Mouse (Mus musculus) ES-E14 (cell line): ENCODE data around the gene Apbb2. TPM values are rescaled to one million over a fixed set of nuclear protein-coding genes. Genes with fewer than 3 reads are reported as not detected.
A peak's percentile ranks its signal among the peaks of the same experiment; 100 is the strongest.

Experiments used
- DNase-seq: peaks from one replicate; pipeline ENCODE4 v3.0.0-alpha.2; 2013; ENCODE audit warnings: low read depth, low spot score
- H3K27ac ChIP-seq: 2 replicates; pipeline ENCODE4 v1.5.1; 2012; ENCODE audit warnings: low read depth, mild to moderate bottlenecking, low read length, moderate library complexity, mixed read lengths; ENCODE audit not compliant: poor library complexity, insufficient read depth, severe bottlenecking
- H3K36me3 ChIP-seq: 2 replicates; pipeline ENCODE4 v1.6.1; 2012; ENCODE audit warnings: mild to moderate bottlenecking, low read length, moderate library complexity, mixed read lengths; ENCODE audit not compliant: control insufficient read depth, poor library complexity, insufficient read depth, severe bottlenecking
- H3K4me1 ChIP-seq, 2 experiments: fragments of 150-350 bp in 1 of 2; sonication (generic) in 1 of 2; 2 replicates each; pipeline ENCODE4 v1.6.1; 2012; ENCODE audit warnings: low read length in 2 of 2, mild to moderate bottlenecking in 1 of 2, mixed read lengths in 1 of 2; ENCODE audit not compliant: control insufficient read depth in 2 of 2, insufficient read depth in 2 of 2, poor library complexity in 1 of 2
- H3K4me3 ChIP-seq, 2 experiments: fragments of 150-350 bp in 1 of 2; sonication (generic) in 1 of 2; 2 replicates each; pipeline ENCODE4 v1.5.1; 2012; ENCODE audit warnings: low read length in 2 of 2, low read depth in 1 of 2, mild to moderate bottlenecking in 1 of 2, mixed read lengths in 1 of 2; ENCODE audit not compliant: insufficient read depth in 1 of 2, poor library complexity in 1 of 2, severe bottlenecking in 1 of 2
- H3K9ac ChIP-seq: 2 replicates; pipeline ENCODE4 v1.6.1; 2012; ENCODE audit warnings: low read depth, mild to moderate bottlenecking, low read length, mixed read lengths; ENCODE audit not compliant: poor library complexity, insufficient read depth, severe bottlenecking
- H3K9me3 ChIP-seq: fragments of 150-350 bp; sonication (generic); 2 replicates; pipeline ENCODE4 v1.6.1; 2012; ENCODE audit warnings: low read depth, mild to moderate bottlenecking, low read length; ENCODE audit not compliant: control insufficient read depth, insufficient read depth
- CHD2 ChIP-seq: IDR thresholded peaks from 2 replicates; pipeline ENCODE4 v1.6.1; 2014; ENCODE audit warnings: mild to moderate bottlenecking, low read depth, low read length, inconsistent platforms
- HCFC1 ChIP-seq: IDR thresholded peaks from 2 replicates; pipeline ENCODE4 v1.6.1; 2012; ENCODE audit warnings: low read length, inconsistent platforms, borderline replicate concordance; ENCODE audit not compliant: insufficient read depth
- MAFK ChIP-seq: IDR thresholded peaks from 2 replicates; pipeline ENCODE4 v1.6.1; 2014; ENCODE audit warnings: mild to moderate bottlenecking, low read depth, low read length, inconsistent platforms; ENCODE audit not compliant: insufficient read depth
- ZC3H11A ChIP-seq: IDR thresholded peaks from 2 replicates; pipeline ENCODE4 v1.6.1; 2012; ENCODE audit warnings: low read depth, mild to moderate bottlenecking, inconsistent platforms, low read length, borderline replicate concordance
- ZNF384 ChIP-seq: IDR thresholded peaks from 2 replicates; pipeline ENCODE4 v1.6.1; 2012; ENCODE audit warnings: low read depth, low read length, inconsistent platforms
- in situ Hi-C, 2 experiments: fragments of 600-800 bp; cut with MboI; formaldehyde crosslinking; loops; one replicate each; pipeline ENCODE4 v1.15.1; 2025; ENCODE audit warnings: low sequenced_read_pairs in 2 of 2, inconsistent platforms in 1 of 2; ENCODE audit not compliant: unreplicated experiment in 2 of 2
- total RNA-seq: library from RNA; depleted of rRNA; stranded (reverse); fragments of 300-350 nt; gene quantifications from 2 replicates; pipeline ENCODE4 v1.2.3, GENCODE M21; 2012

Gene Apbb2
- total RNA-seq, 1 experiment, result 15.3 TPM

GRCm38 (mm10) chr5:66503557-66504433 lies 114.8 kb downstream of the Apbb2 start:
- peak; percentile 9 for DNase-seq
- in situ Hi-C loops, result no loop called here
- H3K4me3 ChIP-seq, result no peak overlapping the region
- H3K9me3 ChIP-seq, result no peaks in the 10 kb centered on the region
- no peaks in the 10 kb centered on the region for H3K36me3 ChIP-seq
- TF ChIP-seq HCFC1 (no peak), ZC3H11A (no peak), MAFK (no peak), ZNF384 (no peak), CHD2 (no peak)
- no peak overlapping the region for H3K9ac ChIP-seq
- no peaks in the 10 kb centered on the region for H3K4me1 ChIP-seq
- no peak overlapping the region for H3K27ac ChIP-seq

- no peaks in the 10 kb centered on the region for H3K4me1 ChIP-seq
- no peak overlapping the region for H3K27ac ChIP-seq
- in situ Hi-C loops, result no loop called here
- H3K4me3 ChIP-seq, result no peak overlapping the region
- H3K9ac ChIP-seq, result no peak overlapping the region
- TF ChIP-seq ZC3H11A, result no peak
- H3K9me3 ChIP-seq, result no peaks in the 10 kb centered on the region
- DNase-seq, result no peak
- H3K36me3 ChIP-seq, result no peaks in the 10 kb centered on the region
Observed at GRCm38 (mm10) chr5:66503033-66503432, 115.6 kb downstream of the Apbb2 start.

- H3K4me1 ChIP-seq, result peaks cover 4 to 8% of the 10 kb centered on the region in 2 experiments; a peak in 3 of 4 replicates
- H3K9ac ChIP-seq, result no peak overlapping the region
- in situ Hi-C loops, result no loop called here
- H3K4me3 ChIP-seq, result no peak overlapping the region
- H3K36me3 ChIP-seq, result no peaks in the 10 kb centered on the region
- H3K27ac ChIP-seq, result no peak overlapping the region
- no peak for DNase-seq
- H3K9me3 ChIP-seq, result no peaks in the 10 kb centered on the region
- TF ChIP-seq ZC3H11A (no peak), HCFC1 (no peak), MAFK (no peak), ZNF384 (no peak), CHD2 (no peak)
Observed at GRCm38 (mm10) chr5:66499621-66500020, 119.0 kb downstream of the Apbb2 start.

- peaks cover 4 to 9% of the 10 kb centered on the region in 2 experiments; a peak in 3 of 4 replicates for H3K4me1 ChIP-seq
- no peak for DNase-seq
- no peak overlapping the region for H3K9ac ChIP-seq
- TF ChIP-seq ZC3H11A, result no peak
- no peak overlapping the region for H3K27ac ChIP-seq
- H3K4me3 ChIP-seq, result no peak overlapping the region
- H3K9me3 ChIP-seq, result no peaks in the 10 kb centered on the region
- no peaks in the 10 kb centered on the region for H3K36me3 ChIP-seq
- in situ Hi-C loops, result no loop called here
Observed at GRCm38 (mm10) chr5:66498140-66498539, 120.4 kb downstream of the Apbb2 start.

GRCm38 (mm10) chr5:66497479-66498087 lies 121.0 kb downstream of the Apbb2 start:
- Histone ChIP-seq H3K4me3 (no peak overlapping the region), H3K4me1 (peaks cover 4 to 9% of the 10 kb centered on the region in 2 experiments; a peak in 3 of 4 replicates), H3K9ac (no peak overlapping the region), H3K9me3 (no peaks in the 10 kb centered on the region), H3K36me3 (no peaks in the 10 kb centered on the region), H3K27ac (no peak overlapping the region)
- in situ Hi-C loops, result no loop called here
- no peak for DNase-seq
- TF ChIP-seq CHD2 (no peak), HCFC1 (no peak), ZNF384 (no peak), ZC3H11A (no peak), MAFK (no peak)
